Mouse (Mus musculus) heart, embryonic 16.5 days (tissue): ENCODE results near the gene Gpc6. TPM values are rescaled to one million over a fixed set of nuclear protein-coding genes. Genes with fewer than 3 reads are reported as not detected.

Experiments used
- ATAC-seq: fragments of 200-750 bp; cut with Nextera tagmentation; replicated peaks from 2 replicates; pipeline ENCODE4 v1.8.0; 2017; ENCODE audit warnings: moderate number of reproducible peaks; ENCODE audit not compliant: insufficient read depth, low FRiP score; ENCODE audit errors: extremely low read depth
- H3K27ac ChIP-seq: fragments of 300-500 bp; sonication (generic); 2 replicates; pipeline ENCODE4 v1.5.1; 2014; ENCODE audit warnings: mild to moderate bottlenecking, low read length, control low read depth, moderate library complexity
- H3K27me3 ChIP-seq: fragments of 300-500 bp; sonication (generic); 2 replicates; pipeline ENCODE4 v1.6.1; 2014; ENCODE audit warnings: low read length, mixed read lengths; ENCODE audit not compliant: control insufficient read depth, insufficient read depth
- H3K36me3 ChIP-seq: fragments of 300-500 bp; sonication (generic); 2 replicates; pipeline ENCODE4 v1.6.1; 2014; ENCODE audit not compliant: control insufficient read depth, insufficient read depth
- H3K4me1 ChIP-seq: fragments of 300-500 bp; sonication (generic); 2 replicates; pipeline ENCODE4 v1.6.1; 2014; ENCODE audit warnings: low read length, mixed read lengths; ENCODE audit not compliant: control insufficient read depth, insufficient read depth
- H3K4me2 ChIP-seq: fragments of 300-500 bp; sonication (generic); 2 replicates; pipeline ENCODE4 v1.6.1; 2014; ENCODE audit warnings: low read depth, mild to moderate bottlenecking, control low read depth, low read length
- H3K4me3 ChIP-seq: fragments of 300-500 bp; sonication (generic); 2 replicates; pipeline ENCODE4 v1.5.1; 2014; ENCODE audit warnings: mild to moderate bottlenecking, control low read depth, low read length
- H3K9ac ChIP-seq: fragments of 300-500 bp; sonication (generic); 2 replicates; pipeline ENCODE4 v1.6.1; 2014; ENCODE audit warnings: low read length, control low read depth
- H3K9me3 ChIP-seq: fragments of 300-500 bp; sonication (generic); replicated peaks from 2 replicates; pipeline ENCODE4 v1.6.1; 2016; ENCODE audit warnings: low read length; ENCODE audit not compliant: control insufficient read depth
- WGBS: fragments of 180-500 bp; shearing (Covaris S2); extraction: QIAGEN DNeasy Blood & Tissue Kit; methylation state at CpG from one replicate; pipeline ENCODE4 v1.1.7; 2014; 5-methylcytosine and 5-hydroxymethylcytosine counted together
- polyA plus RNA-seq: library from polyadenylated mRNA; unstranded; fragments of >200 nt; fragmentation: Nextera tagmentation; extraction: Ambion mirVana; gene quantifications from 2 replicates; pipeline ENCODE4 v1.2.1, GENCODE M21; 2015

Gpc6 gene
- polyA plus RNA-seq, 1 experiment from 2014 or later: 15.8 TPM

GRCm38 (mm10) chr14:117556715-117557320 lies 631.7 kb downstream of the Gpc6 start:
- Histone ChIP-seq H3K9me3 (no peaks in the 10 kb centered on the region), H3K4me2 (no peak overlapping the region), H3K9ac (no peak overlapping the region), H3K4me1 (no peaks in the 10 kb centered on the region), H3K36me3 (no peaks in the 10 kb centered on the region), H3K27ac (no peak overlapping the region), H3K27me3 (no peaks in the 10 kb centered on the region), H3K4me3 (no peak overlapping the region)
- ATAC-seq: no peak
- 77% methylated on average over 7 of the region's 7 CpGs for WGBS

GRCm38 (mm10) chr14:117562146-117562545 lies 637.0 kb downstream of the Gpc6 start:
- no peaks in the 10 kb centered on the region for H3K27me3 ChIP-seq
- H3K4me1 ChIP-seq: no peaks in the 10 kb centered on the region
- H3K9me3 ChIP-seq: no peaks in the 10 kb centered on the region
- H3K9ac ChIP-seq: no peak overlapping the region
- no peak overlapping the region for H3K4me2 ChIP-seq
- no peak for ATAC-seq
- H3K36me3 ChIP-seq: no peaks in the 10 kb centered on the region
- WGBS: 78% methylated on average over 4 of the region's 4 CpGs
- no peak overlapping the region for H3K27ac ChIP-seq
- H3K4me3 ChIP-seq: no peak overlapping the region

- Histone ChIP-seq H3K36me3 (no peaks in the 10 kb centered on the region), H3K4me3 (no peak overlapping the region), H3K9ac (no peak overlapping the region), H3K4me1 (no peaks in the 10 kb centered on the region), H3K27ac (no peak overlapping the region), H3K27me3 (no peaks in the 10 kb centered on the region), H3K4me2 (no peak overlapping the region), H3K9me3 (no peaks in the 10 kb centered on the region)
- ATAC-seq: no peak
- 77% methylated on average over 4 of the region's 4 CpGs for WGBS
These were observed 644.2 kb downstream of the Gpc6 start for GRCm38 (mm10) chr14:117569278-117569677.

GRCm38 (mm10) chr14:117572213-117572612 lies 647.1 kb downstream of the Gpc6 start:
- Histone ChIP-seq H3K9me3 (no peaks in the 10 kb centered on the region), H3K27ac (no peak overlapping the region), H3K27me3 (no peaks in the 10 kb centered on the region), H3K36me3 (no peaks in the 10 kb centered on the region), H3K9ac (no peak overlapping the region), H3K4me1 (no peaks in the 10 kb centered on the region), H3K4me2 (no peak overlapping the region), H3K4me3 (no peak overlapping the region)
- ATAC-seq: no peak
- 58% methylated on average over 8 of the region's 8 CpGs for WGBS

GRCm38 (mm10) chr14:117574216-117574615 lies 649.1 kb downstream of the Gpc6 start:
- Histone ChIP-seq H3K9me3 (no peaks in the 10 kb centered on the region), H3K36me3 (no peaks in the 10 kb centered on the region), H3K4me3 (no peak overlapping the region), H3K4me1 (no peaks in the 10 kb centered on the region), H3K9ac (no peak overlapping the region), H3K27ac (no peak overlapping the region), H3K4me2 (no peak overlapping the region), H3K27me3 (no peaks in the 10 kb centered on the region)
- ATAC-seq: no peak
- WGBS: 78% methylated on average over 6 of the region's 6 CpGs

GRCm38 (mm10) chr14:117581740-117582139 lies 656.6 kb downstream of the Gpc6 start:
- 90% methylated on average over 6 of the region's 6 CpGs for WGBS
- no peaks in the 10 kb centered on the region for H3K27me3 ChIP-seq
- H3K4me1 ChIP-seq: no peaks in the 10 kb centered on the region
- H3K36me3 ChIP-seq: no peaks in the 10 kb centered on the region
- H3K4me2 ChIP-seq: no peak overlapping the region
- H3K4me3 ChIP-seq: no peak overlapping the region
- H3K9me3 ChIP-seq: no peaks in the 10 kb centered on the region
- H3K27ac ChIP-seq: no peak overlapping the region
- ATAC-seq: no peak
- H3K9ac ChIP-seq: no peak overlapping the region

- Histone ChIP-seq H3K27ac (no peak overlapping the region), H3K27me3 (no peaks in the 10 kb centered on the region), H3K9ac (no peak overlapping the region), H3K4me3 (no peak overlapping the region), H3K4me1 (no peaks in the 10 kb centered on the region), H3K9me3 (no peaks in the 10 kb centered on the region), H3K36me3 (no peaks in the 10 kb centered on the region), H3K4me2 (no peak overlapping the region)
- 47% methylated on average over 5 of the region's 5 CpGs for WGBS
- no peak for ATAC-seq
These were observed 674.6 kb downstream of the Gpc6 start for GRCm38 (mm10) chr14:117599758-117600157.

GRCm38 (mm10) chr14:117603837-117604236 lies 678.7 kb downstream of the Gpc6 start:
- H3K4me1 ChIP-seq: no peaks in the 10 kb centered on the region
- no peaks in the 10 kb centered on the region for H3K27me3 ChIP-seq
- no peak overlapping the region for H3K27ac ChIP-seq
- no peak overlapping the region for H3K4me3 ChIP-seq
- no peaks in the 10 kb centered on the region for H3K9me3 ChIP-seq
- 33% methylated on average over 1 of the region's 1 CpGs for WGBS
- H3K9ac ChIP-seq: no peak overlapping the region
- no peaks in the 10 kb centered on the region for H3K36me3 ChIP-seq
- no peak for ATAC-seq
- H3K4me2 ChIP-seq: no peak overlapping the region

GRCm38 (mm10) chr14:117605750-117606149 lies 680.6 kb downstream of the Gpc6 start:
- WGBS: 89% methylated on average over 2 of the region's 2 CpGs
- Histone ChIP-seq H3K4me2 (no peak overlapping the region), H3K27ac (no peak overlapping the region), H3K9ac (no peak overlapping the region), H3K4me1 (no peaks in the 10 kb centered on the region), H3K36me3 (no peaks in the 10 kb centered on the region), H3K27me3 (no peaks in the 10 kb centered on the region), H3K9me3 (no peaks in the 10 kb centered on the region), H3K4me3 (no peak overlapping the region)
- ATAC-seq: no peak
